Mouse (Mus musculus): Measurements from ENCODE around the gene Nkain1.

DNA sequence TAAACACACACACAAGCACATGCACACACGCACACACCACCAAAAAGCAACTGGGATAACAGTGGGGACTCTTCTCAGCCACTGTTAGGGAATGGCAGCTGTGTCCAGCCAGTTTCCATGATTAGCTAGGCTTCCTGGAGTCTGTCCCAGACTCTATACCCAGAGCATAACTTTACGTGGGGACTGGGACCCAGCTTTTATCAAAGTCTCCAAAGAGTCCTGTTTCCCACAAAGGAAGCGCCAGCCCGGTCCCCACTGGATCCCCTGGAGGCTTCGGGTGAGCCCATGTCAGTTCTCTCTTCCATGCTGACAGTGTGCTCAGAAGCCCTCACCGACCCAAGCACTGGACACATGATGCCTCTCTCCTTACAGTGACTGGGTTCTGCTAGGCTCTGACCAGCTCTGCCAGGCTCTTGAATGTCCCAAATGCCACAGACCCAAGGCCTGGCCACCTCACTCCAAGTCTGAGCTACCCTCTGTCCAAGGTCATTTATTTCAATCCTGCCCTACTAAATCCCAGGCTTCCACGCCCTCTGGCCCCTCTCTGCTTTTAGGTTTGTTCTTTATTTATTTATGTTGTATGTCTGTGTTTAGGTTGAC lies 988 bp upstream of the Nkain1 start:
- no peak for TF ChIP-seq CTCF (IDR thresholded peaks at IDR 0.05; ENCODE audit: extremely low read depth, insufficient read length, insufficient replicate concordance, low read depth, low read length)
- no peak for TF ChIP-seq POLR2A (IDR thresholded peaks at IDR 0.05; ENCODE audit: low read depth, low read length)
